Mouse (Mus musculus) brain, embryonic 14.5 days (tissue): ENCODE measurements around the gene Pnkd.

ENCODE experiments used
- CTCF ChIP-seq: fragments of 200-500 bp; IDR thresholded peaks from 2 replicates; pipeline ENCODE4 v1.5.1; 2012; ENCODE audit warnings: inconsistent platforms, mild to moderate bottlenecking, moderate library complexity, borderline replicate concordance; ENCODE audit not compliant: insufficient read depth, insufficient read length; ENCODE audit errors: extremely low read depth
- POLR2A ChIP-seq: fragments of 200-500 bp; IDR thresholded peaks from 2 replicates; pipeline ENCODE4 v1.6.1; 2012; ENCODE audit warnings: mild to moderate bottlenecking, inconsistent platforms, borderline replicate concordance; ENCODE audit not compliant: poor library complexity, insufficient read depth, insufficient read length, severe bottlenecking; ENCODE audit errors: extremely low read depth

GRCm38 (mm10) chr1:74318711-74319110 is 34.0 kb downstream of the Pnkd start:
- TF ChIP-seq POLR2A (no peak), CTCF (no peak)
